Mouse (Mus musculus): ENCODE measurements at regions not wholly inside any gene's neighbourhood (a gene's known extent, or its start where the extent isn't known, plus 50 kb on each side); places are given as distances from the start of the nearest gene placed in this dataset.
"Not testable (repeated sequence)": the region's sequence is repeated elsewhere in the genome, so short reads cannot be mapped to it uniquely, and the experiment has no call there.

DNA sequence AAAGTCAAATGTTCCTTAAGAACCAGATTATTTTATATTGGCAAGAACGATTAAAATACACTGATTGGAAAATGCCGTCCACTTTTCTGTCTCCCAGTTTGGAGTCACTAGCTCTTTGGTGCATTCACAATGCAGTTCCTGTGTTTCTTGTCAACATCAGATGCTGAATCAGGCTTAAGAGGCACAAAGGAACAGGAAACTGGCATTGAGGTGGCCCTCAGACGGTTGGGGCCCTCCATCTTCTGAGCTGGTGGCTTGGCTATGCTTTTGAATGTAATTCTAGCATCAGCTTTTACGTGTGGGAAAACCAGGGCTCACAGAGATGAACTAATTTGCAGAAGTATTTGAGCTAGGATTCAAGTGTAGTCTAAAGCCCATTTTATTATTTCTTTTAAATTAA is 282.3 kb downstream of the Hace1 start:
- H3K4me2 ChIP-seq, result no peak overlapping the region
- no peak for ATAC-seq (ENCODE audit: low FRiP score)

DNA sequence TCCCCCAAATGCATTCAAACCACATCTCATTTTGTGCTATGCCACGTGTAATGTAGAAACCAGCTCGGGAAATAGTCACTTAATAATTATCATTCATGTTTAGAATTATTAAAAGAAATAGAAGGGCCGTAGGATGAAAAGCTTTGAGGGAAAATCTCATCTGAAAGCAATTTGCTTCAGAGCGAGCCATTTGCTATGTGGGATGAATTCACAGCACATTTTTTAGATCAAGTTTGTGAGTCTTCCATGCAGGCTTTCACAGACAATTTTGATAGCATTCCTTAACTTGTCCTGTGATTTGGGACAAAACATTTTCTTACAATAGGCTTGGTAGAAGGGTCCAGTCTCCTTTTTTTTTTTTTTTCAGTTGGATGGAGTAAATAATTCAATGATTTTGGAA is 283.1 kb downstream of the Hace1 start:
- Histone ChIP-seq H3K4me3 (replicated peaks) (no peak overlapping the region), H3K27me3 (replicated peaks) (no peaks in the 10 kb centered on the region), H3K36me3 (no peaks in the 10 kb centered on the region), H3K4me2 (no peak overlapping the region), H3K9me3 (replicated peaks) (no peaks in the 10 kb centered on the region), H3K9ac (replicated peaks) (no peak overlapping the region), H3K27ac (replicated peaks) (no peak overlapping the region), H3K4me1 (no peaks in the 10 kb centered on the region)
- 58% methylated on average over 4 of the region's 4 CpGs for WGBS
- no peak for ATAC-seq (ENCODE audit: low FRiP score)

More for the DNA sequence above, 282.3 kb downstream of the Hace1 start:
- WGBS, result 55% methylated on average over 4 of the region's 4 CpGs
- H3K9ac ChIP-seq (replicated peaks), result no peak overlapping the region
- no peaks in the 10 kb centered on the region for H3K36me3 ChIP-seq
- no peaks in the 10 kb centered on the region for H3K9me3 ChIP-seq (replicated peaks)
- H3K4me3 ChIP-seq (replicated peaks), result no peak overlapping the region
- no peak overlapping the region for H3K27ac ChIP-seq (replicated peaks)
- no peaks in the 10 kb centered on the region for H3K4me1 ChIP-seq
- H3K27me3 ChIP-seq (replicated peaks), result no peaks in the 10 kb centered on the region

DNA sequence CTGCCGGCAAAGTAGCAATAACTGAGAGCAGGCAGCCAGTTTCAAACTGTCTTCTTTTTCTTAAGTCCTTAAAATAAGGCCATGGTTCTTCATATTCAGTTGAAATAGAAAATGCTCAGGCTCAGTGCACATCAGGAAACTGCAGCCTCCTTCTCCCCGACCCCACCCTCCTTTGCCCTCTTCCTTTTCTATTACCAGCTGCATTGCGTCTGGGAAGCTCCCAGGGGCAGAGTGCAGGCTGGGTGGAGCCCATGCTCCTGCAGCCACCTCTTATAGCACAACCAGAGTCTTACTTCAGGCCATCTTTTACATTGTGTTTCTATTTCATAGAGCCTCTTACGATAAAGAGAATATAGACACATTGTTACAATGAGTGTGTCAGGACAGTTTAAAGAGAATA is 288.2 kb downstream of the Hace1 start:
- Histone ChIP-seq H3K27ac (replicated peaks) (no peak overlapping the region), H3K4me2 (no peak overlapping the region), H3K4me1 (no peaks in the 10 kb centered on the region), H3K36me3 (no peaks in the 10 kb centered on the region), H3K27me3 (replicated peaks) (no peaks in the 10 kb centered on the region), H3K4me3 (replicated peaks) (no peak overlapping the region), H3K9ac (replicated peaks) (no peak overlapping the region), H3K9me3 (replicated peaks) (no peaks in the 10 kb centered on the region)
- no peak for ATAC-seq (ENCODE audit: low FRiP score)
- WGBS, result 54% methylated on average over 4 of the region's 4 CpGs

DNA sequence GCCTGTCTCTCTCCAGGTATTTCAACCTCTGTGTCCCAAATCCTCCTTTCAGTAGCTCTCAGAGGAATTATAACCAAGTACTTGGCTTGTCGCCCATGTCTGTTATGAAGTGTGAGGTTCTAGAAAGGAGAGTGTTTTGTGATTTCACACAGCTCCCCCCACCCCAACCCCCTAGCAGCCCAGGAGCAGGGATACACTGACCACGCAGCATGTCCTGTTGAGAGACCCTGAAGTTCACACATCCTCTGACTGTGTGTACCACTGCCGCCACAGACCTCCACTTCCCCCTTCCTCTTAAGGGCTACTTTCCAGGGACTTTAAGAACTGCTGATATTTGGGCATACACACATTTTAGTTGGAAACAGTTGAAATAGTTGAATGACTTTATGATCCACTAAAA is 289.2 kb downstream of the Hace1 start:
- no peak overlapping the region for H3K27ac ChIP-seq (replicated peaks)
- H3K4me2 ChIP-seq, result no peak overlapping the region
- H3K27me3 ChIP-seq (replicated peaks), result no peaks in the 10 kb centered on the region
- 72% methylated on average over 3 of the region's 3 CpGs for WGBS
- H3K36me3 ChIP-seq, result no peaks in the 10 kb centered on the region
- H3K9ac ChIP-seq (replicated peaks), result no peak overlapping the region
- ATAC-seq (ENCODE audit: low FRiP score), result no peak
- no peaks in the 10 kb centered on the region for H3K4me1 ChIP-seq
- H3K4me3 ChIP-seq (replicated peaks), result no peak overlapping the region
- no peaks in the 10 kb centered on the region for H3K9me3 ChIP-seq (replicated peaks)

DNA sequence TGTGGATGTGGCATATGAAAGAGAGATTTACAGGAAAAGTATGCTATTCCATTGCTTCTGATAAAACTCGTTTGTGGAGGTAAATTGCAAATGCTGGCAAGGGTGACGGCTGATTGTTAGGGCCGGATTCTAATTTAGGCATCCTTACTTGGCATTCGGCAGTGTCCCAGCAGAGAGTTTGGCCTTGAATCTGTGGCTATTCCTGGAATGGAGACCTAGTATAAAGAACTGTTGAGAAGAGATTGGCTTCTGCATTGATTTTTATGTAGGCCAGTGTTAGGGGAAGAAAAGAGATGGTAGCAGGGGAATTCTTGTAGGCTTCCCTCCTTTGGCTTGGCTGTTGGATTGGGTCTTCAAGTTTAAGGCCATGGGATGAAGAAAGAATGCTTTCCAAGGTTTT is 293.4 kb downstream of the Hace1 start:
- Histone ChIP-seq H3K36me3 (no peaks in the 10 kb centered on the region), H3K27ac (replicated peaks) (no peak overlapping the region), H3K27me3 (replicated peaks) (no peaks in the 10 kb centered on the region), H3K4me2 (no peak overlapping the region), H3K9ac (replicated peaks) (no peak overlapping the region), H3K4me1 (peaks cover 11% of the 10 kb centered on the region), H3K4me3 (replicated peaks) (no peak overlapping the region), H3K9me3 (replicated peaks) (no peaks in the 10 kb centered on the region)
- ATAC-seq (ENCODE audit: low FRiP score), result no peak
- 81% methylated on average over 4 of the region's 4 CpGs for WGBS

DNA sequence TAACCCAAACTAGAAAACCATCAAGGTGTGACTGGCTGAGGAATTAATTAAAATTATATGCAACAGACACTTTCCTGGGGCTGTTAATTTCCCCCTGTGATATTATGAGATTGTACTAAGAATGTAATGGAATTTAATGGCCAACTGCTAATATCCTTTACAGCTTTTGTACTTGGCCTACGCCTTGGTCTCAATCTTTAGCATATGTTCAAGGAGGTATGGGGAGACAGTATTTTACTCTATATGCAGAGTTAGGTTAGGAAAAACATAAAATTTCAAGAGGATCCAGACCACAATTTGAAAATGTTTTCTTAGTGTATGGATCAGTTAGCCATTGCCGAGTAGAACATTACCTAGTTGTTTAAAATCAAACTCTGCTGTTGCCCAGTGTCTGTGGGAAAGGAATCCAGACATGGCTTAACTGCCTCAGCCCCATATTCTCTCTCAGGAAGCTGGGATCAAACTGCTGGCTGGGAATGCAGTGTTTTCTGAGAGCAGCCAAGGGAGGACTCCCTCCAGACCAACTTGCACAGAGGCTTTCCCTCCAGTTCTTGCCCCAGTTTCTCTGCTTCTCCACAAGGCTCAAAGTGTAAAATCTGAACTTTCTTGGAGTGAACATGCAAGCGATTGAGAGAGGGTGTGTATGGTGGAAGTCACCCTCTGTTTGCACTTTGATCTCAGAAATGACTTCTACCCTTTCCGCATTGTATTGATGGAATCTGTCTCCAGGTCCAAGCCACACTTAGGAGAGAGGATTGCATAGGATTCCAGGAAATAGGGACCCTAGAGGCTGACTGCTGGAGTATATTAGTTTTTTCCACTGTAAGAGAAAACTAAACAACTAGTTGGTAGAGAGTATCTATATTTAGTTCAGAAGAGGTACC is 294.6 kb downstream of the Hace1 start:
- Histone ChIP-seq H3K4me2 (no peak overlapping the region), H3K27me3 (replicated peaks) (no peaks in the 10 kb centered on the region), H3K4me1 (peaks cover 11% of the 10 kb centered on the region), H3K4me3 (replicated peaks) (no peak overlapping the region), H3K36me3 (no peaks in the 10 kb centered on the region), H3K9ac (replicated peaks) (no peak overlapping the region), H3K9me3 (replicated peaks) (no peaks in the 10 kb centered on the region), H3K27ac (replicated peaks) (no peak overlapping the region)
- 82% methylated on average over 4 of the region's 4 CpGs for WGBS
- ATAC-seq (ENCODE audit: low FRiP score), result no peak

DNA sequence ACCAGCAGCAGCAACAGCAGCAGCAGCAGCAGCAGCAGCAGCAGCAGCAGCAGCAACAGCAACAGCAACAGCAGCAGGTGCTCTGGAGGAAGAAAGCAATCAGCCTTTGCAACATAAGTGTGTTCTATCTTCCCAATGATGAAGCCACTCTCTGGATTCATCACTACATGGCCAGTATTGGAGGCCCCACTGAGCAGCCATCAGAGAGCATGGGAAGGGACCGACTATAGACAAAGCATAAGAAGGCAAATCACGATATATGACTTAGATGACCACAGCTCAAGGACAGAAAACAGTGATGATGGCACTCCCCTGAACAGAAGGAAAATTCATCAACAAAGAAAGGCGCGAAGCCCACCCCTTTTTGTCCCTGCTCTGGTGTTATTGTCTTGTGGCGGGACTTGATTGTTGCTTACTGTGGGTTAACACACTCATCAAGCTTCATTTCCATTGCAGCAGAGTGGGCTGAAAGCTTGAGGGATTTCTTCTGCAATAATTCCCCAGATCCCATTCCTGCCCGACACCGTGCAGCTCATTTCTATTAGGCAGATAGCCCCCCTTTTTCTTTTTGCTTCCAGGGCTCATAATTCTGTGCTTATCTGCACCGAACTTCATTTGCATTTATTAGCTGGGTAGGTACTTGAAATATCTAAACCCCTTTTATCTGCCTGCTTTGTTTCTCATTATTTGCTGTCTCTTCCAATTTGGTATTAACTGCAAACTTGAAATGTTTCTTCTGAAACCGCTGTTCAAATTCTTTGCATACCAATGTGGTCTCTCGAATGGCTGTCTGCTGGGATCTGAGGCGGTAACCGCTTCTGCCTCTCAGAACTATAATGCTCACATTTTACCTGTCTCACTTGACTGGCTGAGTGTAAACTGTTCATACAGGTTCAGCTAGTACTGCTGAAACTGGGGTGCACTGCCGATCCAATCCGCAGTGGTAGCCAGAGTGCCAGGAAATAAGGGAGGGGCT is 296.5 kb downstream of the Hace1 start:
- Histone ChIP-seq H3K27ac (replicated peaks) (peak overlapping the region; percentile 74), H3K36me3 (no peaks in the 10 kb centered on the region), H3K27me3 (replicated peaks) (no peaks in the 10 kb centered on the region), H3K4me3 (replicated peaks) (no peak overlapping the region), H3K4me2 (peak overlapping the region; percentile 19), H3K9me3 (replicated peaks) (no peaks in the 10 kb centered on the region), H3K4me1 (peaks cover 11% of the 10 kb centered on the region), H3K9ac (replicated peaks) (no peak overlapping the region)
- WGBS, result 48% methylated on average over 14 of the region's 14 CpGs
- peak; percentile 80 for ATAC-seq (ENCODE audit: low FRiP score)

DNA sequence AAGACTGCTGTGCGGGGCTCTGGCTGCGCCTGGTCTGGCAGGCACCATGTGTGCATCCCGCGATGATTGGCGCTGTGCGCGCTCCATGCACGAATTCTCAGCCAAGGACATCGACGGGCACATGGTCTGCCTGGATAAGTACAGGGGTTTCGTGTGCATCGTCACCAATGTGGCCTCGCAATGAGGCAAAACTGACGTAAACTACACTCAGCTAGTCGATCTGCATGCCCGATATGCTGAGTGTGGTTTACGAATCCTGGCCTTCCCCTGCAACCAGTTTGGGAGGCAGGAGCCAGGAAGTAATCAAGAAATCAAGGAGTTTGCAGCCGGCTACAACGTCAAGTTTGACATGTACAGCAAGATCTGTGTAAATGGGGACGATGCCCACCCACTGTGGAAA is 297.7 kb downstream of the Hace1 start:
- not testable (repeated sequence) for H3K9me3 ChIP-seq (replicated peaks); H3K27me3 ChIP-seq (replicated peaks); ATAC-seq (ENCODE audit: low FRiP score); H3K36me3 ChIP-seq; H3K4me2 ChIP-seq; H3K4me3 ChIP-seq (replicated peaks); H3K9ac ChIP-seq (replicated peaks)
- Histone ChIP-seq H3K27ac (replicated peaks) (peak overlapping the region; percentile 61; the same call in 1 of the 2 replicates), H3K4me1 (peaks cover 11% of the 10 kb centered on the region)
- 98% methylated on average over 20 of the region's 20 CpGs for WGBS

DNA sequence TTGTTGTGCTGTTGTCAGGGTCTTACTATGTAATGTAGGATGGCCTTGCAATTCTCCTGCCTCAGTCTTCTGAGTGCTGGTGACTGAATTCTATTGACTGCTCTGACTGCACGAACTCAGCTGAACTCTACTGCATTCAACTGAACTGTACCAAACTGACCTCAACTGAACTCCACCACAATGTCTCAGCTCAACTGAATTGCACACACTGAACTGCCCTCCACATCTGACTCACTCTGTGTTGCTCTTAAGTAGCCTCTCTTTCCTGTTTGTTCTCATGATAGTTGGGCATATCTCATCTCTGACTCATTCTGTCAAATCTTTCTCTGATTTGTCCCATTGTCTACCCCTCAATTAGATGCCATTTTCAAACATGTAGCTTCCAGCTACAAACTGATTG is 306.1 kb downstream of the Hace1 start:
- Histone ChIP-seq H3K4me2 (no peak overlapping the region), H3K27ac (replicated peaks) (no peak overlapping the region), H3K36me3 (no peaks in the 10 kb centered on the region), H3K9ac (replicated peaks) (no peak overlapping the region), H3K4me3 (replicated peaks) (no peak overlapping the region), H3K27me3 (replicated peaks) (no peaks in the 10 kb centered on the region), H3K9me3 (replicated peaks) (no peaks in the 10 kb centered on the region), H3K4me1 (peaks cover 3% of the 10 kb centered on the region)
- no peak for ATAC-seq (ENCODE audit: low FRiP score)
- WGBS, result 81% methylated on average over 1 of the region's 1 CpGs

DNA sequence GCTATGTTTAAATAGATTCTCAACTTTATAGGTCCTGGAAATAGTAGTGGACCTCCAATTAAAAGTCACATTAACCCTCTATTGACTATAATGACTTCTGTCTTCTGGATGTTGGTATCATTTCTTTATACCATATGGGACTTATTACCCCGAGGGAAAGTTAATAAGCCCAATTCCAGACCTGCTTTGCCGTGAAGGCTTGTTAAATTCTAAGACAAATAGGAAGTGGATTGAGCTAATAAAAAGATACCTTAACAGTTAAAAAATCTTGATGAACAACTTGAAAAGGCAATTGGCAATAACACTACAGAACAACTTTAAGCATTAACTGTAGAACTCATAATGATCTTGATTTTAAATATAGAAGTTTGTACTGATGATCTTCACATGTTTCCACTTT is 309.0 kb downstream of the Hace1 start:
- no peak for ATAC-seq (ENCODE audit: low FRiP score)
- Histone ChIP-seq H3K9ac (replicated peaks) (no peak overlapping the region), H3K9me3 (replicated peaks) (no peaks in the 10 kb centered on the region), H3K4me3 (replicated peaks) (no peak overlapping the region), H3K4me1 (peaks cover 20% of the 10 kb centered on the region), H3K27me3 (replicated peaks) (no peaks in the 10 kb centered on the region), H3K27ac (replicated peaks) (no peak overlapping the region), H3K36me3 (no peaks in the 10 kb centered on the region), H3K4me2 (no peak overlapping the region)
- WGBS, result 77% methylated on average over 2 of the region's 2 CpGs

DNA sequence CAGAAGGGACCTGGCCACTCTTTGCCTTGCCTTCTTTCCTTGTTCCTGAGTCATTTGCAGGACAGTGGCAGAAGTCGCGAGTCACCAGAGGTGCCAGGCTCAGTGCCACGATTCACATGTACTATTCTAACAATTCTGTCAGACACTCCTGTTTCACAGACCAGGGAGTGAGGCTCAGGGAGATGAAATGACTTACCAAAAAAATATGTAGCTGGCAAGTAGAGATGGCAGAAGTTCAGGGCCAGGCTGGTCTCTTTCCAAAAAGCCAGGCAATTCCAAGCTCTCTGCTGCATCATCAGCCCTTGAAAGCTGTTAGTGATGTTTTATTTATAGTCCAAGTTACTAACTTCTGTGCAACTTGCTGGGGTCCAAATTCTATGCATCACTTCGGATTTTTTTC is 311.2 kb downstream of the Hace1 start:
- H3K9me3 ChIP-seq (replicated peaks), result no peaks in the 10 kb centered on the region
- WGBS, result 68% methylated on average over 4 of the region's 4 CpGs
- peaks cover 20% of the 10 kb centered on the region for H3K4me1 ChIP-seq
- H3K27me3 ChIP-seq (replicated peaks), result no peaks in the 10 kb centered on the region
- ATAC-seq (ENCODE audit: low FRiP score), result no peak
- H3K4me3 ChIP-seq (replicated peaks), result no peak overlapping the region
- H3K4me2 ChIP-seq, result no peak overlapping the region
- 0 out of 2 replicates have a peak overlapping the region, but pooled peaks have one; percentile 19 for H3K27ac ChIP-seq (replicated peaks)
- H3K36me3 ChIP-seq, result no peaks in the 10 kb centered on the region
- H3K9ac ChIP-seq (replicated peaks), result no peak overlapping the region
